Mouse (Mus musculus): ENCODE results near the gene P3h3.
"Not testable (repeated sequence)": the region's sequence is repeated elsewhere in the genome, so short reads cannot be mapped to it uniquely, and the experiment has no call there.

P3h3 gene

DNA sequence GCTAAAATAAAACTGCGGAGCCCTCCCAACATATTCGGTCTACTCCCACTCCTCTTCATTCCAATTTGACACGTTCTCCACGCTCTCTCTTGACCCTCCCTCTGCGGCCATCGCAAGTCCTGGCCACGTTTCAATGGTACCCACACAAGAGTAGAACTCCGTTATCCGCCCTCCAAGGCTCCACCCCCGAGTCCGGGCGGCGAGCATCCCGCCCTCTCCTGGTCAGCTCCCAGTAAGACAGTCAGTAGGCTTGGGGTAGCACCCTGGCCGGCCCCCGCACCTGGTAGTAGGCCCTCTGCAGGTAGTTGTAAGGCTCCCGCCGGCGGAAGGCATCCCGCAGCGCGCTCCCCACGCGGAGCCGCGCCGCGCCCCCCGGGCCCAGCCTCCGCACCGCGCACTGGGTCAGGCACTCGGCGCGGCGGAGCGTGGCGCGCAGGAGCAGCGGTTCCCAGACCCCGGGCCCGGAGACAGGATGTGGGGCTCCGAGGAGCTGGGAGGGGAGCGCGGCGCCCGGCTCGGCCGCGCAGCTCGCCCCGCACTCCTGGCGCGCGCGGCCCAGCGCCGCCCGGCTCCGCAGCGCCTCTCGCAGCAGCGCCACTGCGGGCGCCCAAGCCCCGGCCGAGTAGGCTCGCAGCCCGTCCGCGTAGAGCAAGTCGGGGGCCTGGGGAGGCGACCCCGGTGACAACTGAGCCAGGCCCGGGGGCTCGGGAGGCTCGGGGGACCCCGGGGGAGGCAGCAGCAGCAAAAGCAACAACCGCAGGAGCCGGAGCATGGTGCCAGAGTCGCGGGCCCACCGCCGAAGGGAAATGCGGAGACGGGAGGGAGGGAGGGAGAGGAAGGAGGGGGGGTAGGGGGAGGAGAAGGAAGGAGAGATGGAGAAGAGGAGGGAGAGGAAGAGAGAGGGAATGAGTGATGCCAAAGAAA lies at the start of gene P3h3:
P3h3 (minus strand) TSS at position 837 of the 924 bp plus-strand sequence.
- in situ Hi-C loops (cut with MseI, MboI) = no loop called here

DNA sequence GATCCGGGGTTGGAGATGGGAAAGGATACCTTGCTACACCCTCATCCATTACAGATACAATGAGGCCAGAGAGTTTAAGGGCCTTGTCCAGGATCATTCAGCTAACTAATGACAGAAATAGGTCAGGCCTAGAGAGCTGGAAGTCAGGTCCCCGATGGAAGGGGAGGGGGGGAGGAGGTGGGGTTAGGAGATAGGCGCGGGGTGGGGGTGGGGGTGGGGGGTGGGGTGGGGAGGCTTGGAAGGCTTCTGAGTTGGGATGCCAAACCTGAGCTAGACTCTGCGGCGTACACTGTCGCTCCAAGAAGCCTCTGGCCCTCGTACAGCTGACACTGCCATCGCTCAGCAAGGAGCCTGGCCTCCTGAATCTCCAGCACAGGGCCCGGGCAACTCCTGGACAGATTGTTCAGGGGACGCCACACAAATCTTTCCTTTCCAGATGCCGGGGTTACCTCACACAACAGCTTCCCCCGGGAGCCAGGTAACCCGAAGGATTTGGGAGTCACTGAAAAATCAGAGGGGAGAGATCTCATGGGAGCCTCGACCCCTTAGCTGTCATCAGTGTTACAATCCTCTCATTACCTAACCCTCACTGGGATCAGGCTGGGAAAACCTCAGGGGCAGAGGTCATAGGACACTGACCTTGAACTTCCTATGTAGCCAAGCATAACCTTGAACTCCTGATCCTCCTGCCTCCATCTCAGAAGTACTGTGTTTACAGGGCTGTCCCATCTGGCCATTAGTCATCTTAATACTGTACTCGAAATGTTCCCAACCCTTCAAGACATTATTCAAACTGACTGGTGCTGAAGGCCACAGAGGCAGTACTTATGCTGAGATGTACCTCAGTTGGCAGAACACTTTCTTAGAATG lies 47.7 kb upstream of the P3h3 start:
- in situ Hi-C loops (cut with MseI, MboI) = no loop called here

DNA sequence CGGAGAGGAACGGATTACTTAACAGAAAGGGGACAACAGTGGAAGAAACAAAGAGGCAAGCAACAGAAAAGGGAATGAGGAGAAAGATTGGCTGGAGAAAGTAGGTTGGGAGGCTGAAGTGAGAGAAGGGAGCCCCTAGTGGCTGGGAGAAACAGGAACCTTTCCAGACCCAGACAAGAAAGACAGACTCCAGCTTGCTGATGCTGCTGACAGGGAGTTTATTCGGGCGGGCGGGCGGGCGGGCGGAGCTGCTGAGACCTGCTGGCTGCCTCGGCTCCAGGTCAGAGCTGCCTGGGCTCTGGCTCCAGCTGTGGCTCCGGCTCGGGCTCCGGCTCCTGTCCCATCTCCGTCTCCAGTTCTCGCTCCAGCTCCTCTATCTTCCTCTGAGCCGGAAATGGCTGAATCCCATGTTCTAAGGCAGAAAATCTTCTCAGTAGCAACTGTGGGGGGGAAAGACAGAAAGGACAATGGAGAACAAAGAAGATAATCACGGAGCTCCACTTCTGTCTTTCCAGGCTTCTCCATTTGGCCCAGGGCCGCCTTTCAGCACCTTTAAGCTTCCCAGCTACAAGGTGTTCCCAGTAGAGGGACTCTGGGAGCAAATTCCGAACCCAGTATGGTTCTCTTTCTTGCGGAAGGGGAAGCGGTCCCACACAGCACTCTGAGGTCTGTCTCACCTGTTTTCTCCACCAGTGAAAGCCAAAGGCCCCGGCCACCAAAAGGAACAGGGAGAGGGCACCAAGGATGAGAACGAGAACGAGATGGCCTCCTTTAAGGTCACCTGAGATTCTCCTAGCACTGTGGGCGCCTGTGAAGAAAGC lies 46.8 kb upstream of the P3h3 start:
- in situ Hi-C loops (cut with MseI, MboI) = no loop called here

DNA sequence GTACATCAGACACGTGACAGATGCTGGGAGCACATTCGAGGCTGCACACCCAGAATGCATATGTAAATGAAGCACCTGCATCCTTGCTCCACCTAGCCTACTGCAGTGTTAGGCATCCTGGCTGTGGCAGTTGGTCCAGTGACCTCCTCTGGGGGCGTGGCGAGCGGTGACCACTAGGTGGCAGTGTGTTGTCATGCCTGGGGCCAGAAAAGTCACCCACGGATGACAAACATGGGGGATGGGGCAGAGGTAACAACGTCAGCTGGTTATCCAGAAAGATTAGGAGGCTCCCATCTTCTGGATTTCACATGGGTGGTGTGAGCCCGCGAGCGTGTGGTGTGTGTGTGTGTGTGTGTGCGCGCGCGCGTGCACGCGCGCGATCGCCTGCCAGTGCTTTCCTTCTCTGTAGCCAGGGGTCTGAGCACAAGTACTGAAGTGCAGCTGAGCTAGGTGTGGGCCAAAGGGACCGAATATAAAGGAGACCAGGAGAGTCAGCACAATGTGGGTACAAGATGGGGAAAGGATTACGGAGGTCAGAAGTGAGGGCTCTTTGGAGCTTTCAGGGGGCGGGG lies 46.1 kb upstream of the P3h3 start:
- in situ Hi-C loops (cut with MseI, MboI) = no loop called here

DNA sequence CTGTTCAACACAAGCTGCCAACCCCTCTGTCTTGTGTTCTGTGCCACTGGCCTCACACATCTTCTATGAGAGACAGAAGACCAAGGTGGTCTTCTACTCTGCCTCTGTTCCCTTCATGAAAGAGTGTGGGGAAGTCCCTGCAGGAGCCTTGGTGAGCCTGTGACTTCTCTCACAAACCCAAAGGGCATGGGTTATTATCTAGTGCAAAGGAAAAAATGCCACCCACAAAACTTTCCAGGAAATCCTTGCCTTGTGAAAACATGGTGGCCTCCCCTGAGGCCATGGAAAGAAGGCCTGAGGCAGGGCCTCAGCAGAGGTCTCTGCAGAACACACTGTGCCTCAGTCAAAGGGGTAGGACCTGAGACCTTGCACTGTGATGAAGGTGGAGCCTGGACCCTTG lies 44.3 kb upstream of the P3h3 start:
- in situ Hi-C loops (cut with MseI, MboI) = no loop called here

DNA sequence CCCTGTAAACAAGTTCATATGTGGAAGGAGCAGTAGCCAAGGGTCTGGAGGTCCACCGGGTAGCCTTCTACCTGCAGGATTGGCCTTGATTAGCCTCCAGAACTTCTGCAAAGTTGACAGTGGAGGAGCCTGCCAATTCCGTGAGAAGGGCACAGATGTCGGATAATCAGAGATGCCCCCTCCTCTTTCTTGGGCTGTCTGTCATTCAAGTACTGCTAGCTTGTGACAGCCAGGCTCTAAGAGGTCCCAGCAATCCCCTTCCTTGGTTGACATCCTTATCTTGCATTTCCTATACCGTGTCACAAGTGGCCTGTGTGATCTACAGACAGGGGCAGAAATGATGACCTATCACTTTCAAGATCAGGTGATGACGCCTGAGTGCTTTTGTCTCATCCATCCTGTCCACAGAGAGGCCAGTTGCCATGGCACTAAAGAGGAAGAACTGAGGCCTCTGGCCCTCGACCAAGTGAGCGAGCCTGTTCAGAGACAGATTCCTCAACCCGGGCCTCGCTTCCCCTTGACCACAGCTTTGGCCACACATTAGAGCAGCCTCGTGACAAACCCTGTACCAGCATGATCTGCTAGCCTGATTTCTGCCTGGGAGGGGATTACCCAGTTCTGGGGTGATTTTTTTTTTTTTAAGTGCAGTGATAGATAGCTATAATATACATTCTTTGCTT lies 43.4 kb upstream of the P3h3 start:
- in situ Hi-C loops (cut with MseI, MboI) = no loop called here

DNA sequence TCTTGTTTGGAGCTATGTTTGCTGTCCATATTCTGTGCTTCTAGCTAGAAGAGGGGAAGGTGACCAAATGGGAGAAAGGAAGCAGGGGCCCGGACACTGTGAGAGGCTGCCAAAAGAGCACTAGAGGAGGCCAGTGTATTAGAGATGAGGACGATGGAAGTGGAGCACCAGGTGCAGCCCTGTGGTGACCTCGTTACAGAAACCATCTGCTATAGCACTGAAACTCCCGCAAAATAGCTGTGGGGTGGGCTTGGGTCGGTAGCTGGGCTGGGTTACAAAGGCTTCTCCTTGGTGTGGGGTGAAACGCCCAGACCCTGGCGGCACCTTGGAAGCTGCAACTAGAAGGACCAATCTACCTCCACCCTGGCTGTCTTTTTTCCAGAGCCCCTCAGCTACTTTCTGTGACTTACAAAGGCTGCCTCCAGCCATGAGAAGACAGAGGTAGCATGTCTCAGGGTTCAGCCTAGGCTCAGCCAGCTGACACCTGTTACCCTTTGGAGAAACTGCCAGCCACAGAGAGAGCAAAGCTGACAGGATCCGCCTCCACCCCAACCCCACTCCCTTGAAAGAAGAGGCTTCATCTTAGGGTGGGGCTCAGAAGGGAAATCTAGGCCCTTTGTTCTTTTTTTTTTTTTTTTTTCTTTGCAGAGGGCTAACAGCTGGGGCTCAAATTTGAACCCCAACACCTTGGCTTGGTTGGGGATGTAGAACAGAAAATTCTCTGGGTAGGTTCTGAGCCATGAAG lies 42.7 kb upstream of the P3h3 start:
- in situ Hi-C loops (cut with MseI, MboI) = no loop called here

DNA sequence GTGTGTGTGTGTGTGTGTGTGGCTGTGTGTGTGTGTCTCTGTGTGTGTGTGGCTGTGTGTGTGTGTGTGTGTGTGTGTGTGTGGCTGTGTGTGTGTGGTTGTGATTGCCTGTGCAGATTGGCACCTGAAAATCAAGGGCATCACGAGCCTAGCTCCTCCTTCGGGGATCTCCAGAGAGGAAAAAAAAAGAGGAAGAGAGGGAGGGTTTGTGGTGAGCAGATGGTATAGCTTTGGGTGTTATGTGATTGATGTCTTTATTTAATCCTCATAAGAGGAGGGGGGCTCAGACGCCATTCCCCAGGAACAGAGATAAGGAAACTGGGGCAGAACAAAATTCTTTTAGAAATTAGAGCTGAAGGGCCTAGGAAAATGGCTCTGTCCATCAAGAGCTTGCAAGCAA lies 40.8 kb upstream of the P3h3 start:
- in situ Hi-C loops (cut with MseI, MboI) = no loop called here

DNA sequence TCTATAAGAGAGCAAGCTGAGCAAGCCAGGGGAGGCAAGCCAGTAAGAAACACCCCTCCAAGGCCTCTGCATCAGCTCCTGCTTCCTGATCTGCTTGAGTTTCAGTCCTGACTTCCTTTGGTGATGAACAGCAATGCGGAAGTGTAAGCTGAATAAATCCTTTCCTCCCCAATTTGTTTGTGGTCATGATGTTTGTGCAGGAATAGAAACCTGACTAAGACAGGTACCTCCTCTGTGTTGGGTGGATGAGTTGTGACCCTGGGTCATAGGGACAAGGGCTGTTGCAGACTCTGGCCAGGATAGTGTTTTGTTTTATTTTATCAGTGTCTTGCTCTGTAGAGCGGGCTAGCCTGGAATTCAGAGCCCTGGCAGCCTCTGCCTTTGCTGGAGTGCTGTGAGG lies 36.6 kb upstream of the P3h3 start:
- in situ Hi-C loops (cut with MseI, MboI) = not testable (repeated sequence)

DNA sequence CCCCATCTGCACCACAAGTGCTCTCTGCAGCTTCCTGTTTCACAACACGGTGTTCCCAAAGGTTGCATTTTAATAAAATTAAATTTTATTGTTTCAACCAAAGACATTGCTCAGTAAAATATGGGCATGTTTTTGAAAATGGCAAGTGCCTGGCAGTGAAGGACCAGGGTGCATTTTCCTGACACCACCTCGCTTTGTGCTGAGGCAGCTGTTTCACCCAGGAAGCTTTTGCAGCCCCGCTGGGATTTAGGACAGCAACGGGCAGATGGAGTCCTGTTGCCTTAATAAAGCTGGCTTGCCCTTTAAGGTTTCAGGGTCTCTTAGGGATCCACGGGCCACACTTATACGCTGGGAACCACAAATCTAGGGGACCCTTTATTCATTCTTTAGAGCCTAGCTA lies 33.4 kb upstream of the P3h3 start:
- in situ Hi-C loops (cut with MseI, MboI) = no loop called here

DNA sequence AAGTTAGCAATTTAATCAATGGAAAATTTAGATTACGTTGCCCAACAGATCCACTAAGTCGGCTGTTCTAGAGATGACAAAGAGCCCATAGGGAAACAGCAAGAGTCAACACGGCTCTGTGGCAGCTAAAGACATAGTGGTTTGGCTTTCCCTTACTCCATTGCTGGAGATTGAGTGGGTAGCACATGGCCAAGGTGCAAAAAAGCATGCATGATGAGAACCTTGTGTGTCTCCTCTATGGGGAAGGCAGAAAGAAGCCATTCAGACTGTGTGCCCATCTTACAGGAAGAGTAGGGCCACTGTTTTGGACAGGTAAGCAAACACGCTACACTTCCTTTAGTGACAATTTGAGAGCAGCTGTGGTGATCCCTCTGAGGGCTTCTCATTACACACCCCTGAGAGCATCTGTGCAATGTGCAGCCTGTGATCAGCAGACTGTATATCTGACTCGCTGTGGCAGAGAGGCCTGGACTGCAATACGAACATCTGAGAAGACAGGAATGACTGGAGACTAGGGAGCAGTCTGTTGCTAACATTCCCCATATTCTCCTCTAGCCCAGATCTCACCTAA lies 31.1 kb upstream of the P3h3 start:
- in situ Hi-C loops (cut with MseI, MboI) = no loop called here

DNA sequence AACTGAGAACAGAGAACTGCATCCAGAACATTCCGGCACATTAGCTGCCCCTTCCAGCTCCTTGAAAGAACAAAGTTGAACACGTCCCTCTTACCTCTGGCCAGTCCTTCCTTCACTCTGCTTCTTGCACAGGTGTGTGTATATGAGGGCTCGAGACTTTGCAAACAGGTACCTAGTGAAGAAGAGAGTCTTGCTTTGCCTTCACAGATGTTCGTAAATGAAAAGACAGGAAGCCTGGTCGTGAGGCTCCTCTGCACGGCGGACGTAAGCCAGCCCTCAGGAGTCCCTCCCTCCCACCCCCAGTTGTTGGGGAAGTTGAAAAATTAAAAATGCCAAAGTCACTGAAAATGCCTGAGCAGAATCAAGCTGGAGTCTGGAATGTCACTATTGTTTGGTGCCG lies 30.4 kb upstream of the P3h3 start, which contains the start of gene Cd4:
Cd4 (minus strand) TSS at position 236 of the 400 bp plus-strand sequence.
- in situ Hi-C loops (cut with MseI, MboI) = no loop called here

DNA sequence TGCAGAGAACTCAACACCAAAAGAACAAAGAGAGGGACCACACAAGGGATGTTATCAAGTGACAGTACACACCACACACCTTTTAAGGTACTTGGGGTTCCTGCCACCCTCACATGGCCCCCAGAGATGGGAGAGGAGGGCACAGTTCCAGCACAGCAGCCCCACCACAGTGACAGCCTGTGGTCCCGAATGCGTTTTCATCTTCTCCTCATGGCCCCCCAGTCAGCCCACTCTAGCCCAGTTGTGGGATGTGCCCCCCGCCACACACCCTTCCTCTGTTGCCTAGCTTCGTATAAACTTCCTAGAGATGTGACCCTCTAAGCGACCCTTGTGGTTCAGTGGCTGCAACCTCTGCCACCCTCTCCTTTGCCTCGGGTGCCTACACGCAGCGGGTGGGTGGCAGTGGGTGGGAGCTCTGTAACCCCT lies 28.4 kb upstream of the P3h3 start:
- in situ Hi-C loops (cut with MseI, MboI) = no loop called here

DNA sequence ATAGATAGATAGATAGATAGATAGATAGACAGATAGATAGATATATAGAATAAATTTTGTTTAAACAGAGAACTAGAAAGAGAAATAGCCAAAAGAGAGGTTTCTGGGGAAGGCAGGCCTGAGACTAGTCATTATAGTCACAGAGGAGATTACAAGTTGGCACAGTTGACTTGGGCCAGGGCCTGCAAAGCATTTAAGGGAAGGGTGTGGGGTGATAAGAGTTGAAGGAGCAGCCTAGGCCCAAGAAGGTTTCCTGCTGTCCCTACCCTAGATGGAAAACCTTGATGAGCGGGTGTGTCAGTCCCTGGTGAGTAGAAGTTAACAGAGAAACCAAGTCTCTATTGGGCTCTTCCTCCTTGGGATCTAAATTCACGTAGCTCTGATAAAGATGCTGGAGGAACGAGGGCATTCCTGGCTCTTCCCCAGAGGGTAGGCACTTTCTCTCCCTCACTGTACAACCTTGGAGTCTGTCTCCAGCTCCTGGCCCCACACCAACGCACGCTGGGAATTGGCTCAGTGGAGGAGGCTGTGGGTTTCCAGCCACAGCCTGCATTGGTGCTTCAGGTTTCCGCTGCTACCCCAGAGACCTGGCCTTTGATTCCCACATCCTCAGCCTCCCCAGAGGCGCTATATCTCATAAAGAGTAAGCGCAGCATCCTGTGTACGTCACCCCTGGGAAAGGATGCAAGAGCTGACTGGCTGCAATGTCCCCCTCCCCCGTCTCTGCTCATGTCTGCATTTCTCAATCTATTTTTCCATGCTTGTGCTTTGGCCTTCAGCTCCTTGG lies 27.4 kb upstream of the P3h3 start:
- in situ Hi-C loops (cut with MseI, MboI) = no loop called here

DNA sequence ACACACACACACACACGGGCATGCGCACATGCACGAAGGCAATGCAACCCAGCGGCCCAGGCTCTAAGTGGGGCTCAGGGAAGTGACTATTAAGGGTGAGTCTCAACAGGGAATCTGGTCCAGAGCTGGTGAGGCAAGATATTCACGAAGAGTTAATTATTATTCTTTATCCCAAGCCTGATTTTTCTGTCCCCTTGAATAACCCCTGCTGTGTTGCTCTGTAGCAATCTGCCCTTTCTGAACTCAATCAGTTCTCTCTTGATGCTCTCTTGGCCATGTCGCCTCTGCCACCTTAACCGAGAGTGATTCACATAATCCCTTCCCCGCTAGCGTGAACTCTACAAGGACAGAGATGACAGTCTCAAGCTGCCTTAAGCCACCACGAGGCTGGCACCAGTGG lies 25.8 kb upstream of the P3h3 start:
- in situ Hi-C loops (cut with MseI, MboI) = no loop called here

DNA sequence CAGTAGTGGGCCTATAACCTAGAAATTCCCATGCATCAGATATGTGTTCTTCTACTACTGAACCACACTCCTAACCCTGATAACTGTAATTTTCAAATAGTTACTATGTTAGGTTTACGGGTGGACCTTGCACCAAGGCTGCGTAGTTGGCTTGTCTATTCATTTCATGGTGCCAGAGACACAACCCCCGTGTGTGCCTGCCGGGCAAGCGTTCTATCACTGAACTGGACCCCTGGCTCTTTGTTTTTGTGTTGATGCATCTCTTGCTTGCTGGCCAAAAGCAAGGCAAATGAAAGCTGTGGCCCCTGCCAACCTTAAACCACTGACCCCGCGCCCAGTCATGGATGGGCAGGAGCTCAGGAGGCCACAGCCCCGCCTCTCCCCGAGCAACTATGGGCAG lies 24.3 kb upstream of the P3h3 start:
- in situ Hi-C loops (cut with MseI, MboI) = no loop called here

DNA sequence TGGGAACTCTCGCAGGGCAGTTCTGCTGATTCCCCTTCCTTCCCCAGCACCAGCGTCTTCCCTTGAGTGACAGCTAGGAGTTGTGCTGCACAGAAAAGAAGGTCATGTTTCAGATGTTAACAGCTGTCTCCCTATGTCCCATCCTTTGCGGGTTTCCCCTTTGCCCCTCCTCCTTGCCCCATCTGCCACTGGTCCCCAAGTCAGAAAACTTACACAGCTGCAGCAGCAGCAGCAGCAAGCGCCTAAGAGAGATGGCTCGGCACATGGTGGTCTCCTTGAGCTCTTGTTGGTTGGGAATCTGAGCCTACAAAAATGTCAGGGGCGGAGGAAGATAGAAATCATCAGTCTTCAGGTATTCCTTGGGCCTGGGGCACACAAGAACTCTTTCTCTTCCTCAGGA lies 21.8 kb upstream of the P3h3 start:
- in situ Hi-C loops (cut with MseI, MboI) = no loop called here

DNA sequence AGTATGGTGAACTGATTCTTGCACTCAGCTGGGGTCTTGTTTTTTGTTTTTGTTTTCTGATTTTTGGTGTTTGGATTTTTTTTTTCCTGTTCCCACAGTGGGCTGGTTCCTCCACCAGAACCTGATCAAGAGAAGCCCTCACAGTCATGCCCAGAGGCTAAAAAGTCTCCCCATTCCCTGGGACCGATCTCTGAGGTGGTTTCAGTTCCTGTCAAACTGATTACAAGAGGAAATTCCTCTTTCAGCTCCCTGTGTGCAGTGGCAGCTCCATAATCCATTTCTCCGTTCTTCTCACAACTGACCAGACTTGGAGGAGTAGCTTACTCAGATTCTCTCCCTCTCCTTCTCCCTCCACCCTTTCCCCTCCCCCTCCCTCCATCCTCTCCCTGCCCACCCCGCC lies 16.8 kb upstream of the P3h3 start:
- in situ Hi-C loops (cut with MseI, MboI) = no loop called here

DNA sequence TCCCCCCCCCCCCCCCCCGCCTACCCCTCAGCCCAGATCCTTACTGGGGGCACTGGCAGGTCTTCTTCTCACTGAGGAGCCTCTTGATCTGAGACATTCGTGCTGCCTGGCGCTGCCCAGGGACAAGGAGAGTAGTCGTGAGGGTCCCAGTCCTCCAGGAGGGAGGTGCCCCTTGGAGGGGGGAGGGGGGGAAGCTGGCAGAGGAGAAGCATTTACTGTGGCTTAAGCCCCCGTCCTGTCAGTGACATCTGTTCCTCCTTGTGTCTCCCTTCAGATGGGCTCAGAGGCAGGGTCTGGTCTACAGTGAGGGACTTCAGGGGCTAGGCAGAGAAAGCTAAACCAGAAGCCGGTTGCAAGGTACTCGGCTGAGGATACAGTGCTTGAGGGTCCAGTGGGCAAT lies 9.0 kb upstream of the P3h3 start:
- in situ Hi-C loops (cut with MseI, MboI) = no loop called here
